Mouse (Mus musculus): ENCODE measurements around the gene 4921524J17Rik. TPM values are rescaled to one million over a fixed set of nuclear protein-coding genes. Genes with fewer than 3 reads are reported as not detected.
A peak's percentile ranks its signal among the peaks of the same experiment; 100 is the strongest.

4921524J17Rik gene
- total RNA-seq, 1 experiment from 2014 or later: 29.9 TPM

- no peak for DNase-seq
Observed at GRCm38 (mm10) chr8:85441564-85441963, 8.9 kb upstream of the 4921524J17Rik start.

DNA sequence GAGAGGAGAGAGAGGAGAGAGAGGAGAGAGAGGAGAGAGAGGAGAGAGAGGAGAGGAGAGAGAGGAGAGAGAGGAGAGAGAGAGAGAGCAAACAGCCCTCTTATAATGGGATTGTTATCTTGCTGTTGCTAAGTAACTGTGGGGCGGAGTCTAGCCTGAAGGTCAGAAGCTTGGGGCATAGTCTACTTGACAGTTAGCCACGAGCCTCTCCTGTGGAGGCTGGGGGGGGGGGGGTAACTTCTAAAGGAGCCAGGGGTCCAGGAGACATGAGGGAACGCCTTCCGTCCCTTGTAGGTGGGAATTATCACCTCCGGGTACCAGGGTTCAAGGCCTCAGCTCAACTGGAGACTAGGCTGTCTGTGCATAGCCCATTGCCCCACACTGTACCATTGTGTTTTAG, 3.1 kb upstream of the 4921524J17Rik start:
- DNase-seq: peak; percentile 21

DNA sequence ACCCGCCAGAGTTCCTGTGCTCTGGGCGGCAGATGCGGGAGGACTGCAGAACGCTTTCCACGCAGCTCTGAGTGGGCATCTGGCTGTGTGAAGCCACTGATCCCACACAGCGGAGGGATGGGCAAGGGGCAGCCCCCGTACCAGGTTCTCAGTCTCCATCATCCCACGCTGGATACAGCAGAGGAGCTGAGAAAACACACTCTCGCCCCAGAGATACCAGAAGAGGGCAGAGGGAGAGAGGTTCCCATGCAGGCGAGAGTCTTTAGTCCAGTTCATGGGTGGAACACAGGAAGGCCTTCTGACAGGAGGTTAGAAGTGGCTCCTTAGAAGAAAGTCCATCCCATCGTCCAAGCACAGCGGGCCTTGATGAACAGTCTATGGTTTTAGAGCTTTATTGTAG, 2.2 kb upstream of the 4921524J17Rik start:
- no peak for DNase-seq

GRCm38 (mm10) chr8:85433017-85433393, 372 bp upstream of the 4921524J17Rik start:
- DNase-seq: no peak

DNA sequence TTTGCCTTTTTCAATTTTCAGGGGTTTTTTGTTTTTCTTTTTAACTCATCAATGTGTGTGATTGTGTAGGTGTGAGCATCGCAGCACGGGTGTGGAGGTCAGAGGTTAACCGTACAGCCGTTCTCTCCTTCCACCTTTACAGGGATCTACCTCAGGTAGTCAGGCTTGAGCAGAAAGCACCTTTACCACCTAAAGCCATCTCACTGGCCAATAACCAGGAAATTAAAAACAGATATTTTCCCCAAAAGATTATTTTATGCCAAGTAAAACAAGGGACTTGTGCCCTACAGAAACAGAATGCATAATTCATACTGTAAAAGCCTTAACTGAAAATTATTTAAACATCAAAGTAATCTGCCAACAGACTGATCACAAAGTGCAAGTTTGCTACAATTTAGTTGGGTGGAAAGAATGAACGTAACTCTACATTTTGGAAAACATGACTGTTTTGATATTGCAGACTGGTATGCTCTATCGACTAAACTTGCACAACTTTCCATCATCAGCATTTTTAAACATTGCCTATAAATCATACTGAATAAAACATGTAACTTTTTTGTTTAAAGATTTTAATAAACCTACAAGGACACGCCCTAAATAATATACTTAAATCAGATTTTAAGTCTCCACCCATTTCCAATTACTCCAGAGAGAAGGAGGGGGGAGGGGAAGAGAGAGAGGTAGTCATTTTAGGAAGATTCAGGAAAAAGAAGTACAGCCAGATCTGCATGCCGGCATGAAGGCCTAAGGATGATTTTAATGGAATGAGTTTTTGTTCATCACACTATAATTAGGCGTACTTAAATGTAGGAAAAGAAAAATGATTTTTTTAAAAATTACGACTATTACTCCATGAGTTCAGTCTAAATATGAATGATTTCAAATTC, 1.1 kb downstream of the 4921524J17Rik start:
- DNase-seq: no peak

GRCm38 (mm10) chr8:85430801-85431200, 1.8 kb downstream of the 4921524J17Rik start:
- DNase-seq: peak; percentile 56

- no peak for DNase-seq
Observed at GRCm38 (mm10) chr8:85429219-85429618, 3.4 kb downstream of the 4921524J17Rik start.

DNA sequence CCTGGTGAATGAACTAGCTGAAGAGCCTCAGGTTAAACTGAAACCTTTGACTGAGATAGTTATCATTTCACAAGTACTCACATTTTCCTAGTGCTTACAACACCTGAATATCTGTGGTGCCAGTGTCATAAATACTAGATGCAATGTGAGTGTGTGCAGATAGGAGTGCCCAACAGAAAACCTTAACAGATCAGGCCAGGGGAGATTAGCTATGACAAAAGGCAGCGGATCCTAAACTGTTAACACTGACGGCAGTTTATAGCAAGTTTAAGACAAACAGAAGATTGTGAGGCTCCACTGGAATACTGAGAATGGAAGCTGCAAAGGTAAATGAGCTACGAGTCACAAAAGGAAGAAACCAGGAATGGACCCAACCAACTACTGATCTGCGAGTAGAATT, 5.6 kb downstream of the 4921524J17Rik start:
- no peak for DNase-seq

DNA sequence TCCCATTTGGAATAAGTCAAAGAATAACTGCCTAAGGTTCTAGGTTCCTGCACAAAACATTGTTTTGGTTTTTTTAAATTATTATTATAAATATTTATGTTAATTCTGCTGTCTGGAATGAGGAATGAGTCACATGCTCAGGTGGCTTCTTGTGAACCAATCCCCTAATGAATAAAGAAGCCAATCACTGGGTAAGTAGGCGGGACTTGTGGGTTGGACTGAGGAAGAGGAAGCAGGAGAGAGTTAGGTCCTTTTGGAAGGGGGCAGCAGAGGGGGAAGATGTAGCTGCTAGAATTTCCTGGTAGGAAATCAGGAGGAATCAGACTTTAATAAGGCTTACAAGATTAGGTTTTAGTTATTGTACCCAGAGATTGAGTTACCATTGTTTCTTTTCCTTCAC, 11.3 kb downstream of the 4921524J17Rik start:
- DNase-seq: no peak

- DNase-seq: no peak
Observed at GRCm38 (mm10) chr8:85408526-85408925, 24.1 kb downstream of the 4921524J17Rik start.

GRCm38 (mm10) chr8:85408053-85408505, 24.6 kb downstream of the 4921524J17Rik start:
- no peak for DNase-seq

DNA sequence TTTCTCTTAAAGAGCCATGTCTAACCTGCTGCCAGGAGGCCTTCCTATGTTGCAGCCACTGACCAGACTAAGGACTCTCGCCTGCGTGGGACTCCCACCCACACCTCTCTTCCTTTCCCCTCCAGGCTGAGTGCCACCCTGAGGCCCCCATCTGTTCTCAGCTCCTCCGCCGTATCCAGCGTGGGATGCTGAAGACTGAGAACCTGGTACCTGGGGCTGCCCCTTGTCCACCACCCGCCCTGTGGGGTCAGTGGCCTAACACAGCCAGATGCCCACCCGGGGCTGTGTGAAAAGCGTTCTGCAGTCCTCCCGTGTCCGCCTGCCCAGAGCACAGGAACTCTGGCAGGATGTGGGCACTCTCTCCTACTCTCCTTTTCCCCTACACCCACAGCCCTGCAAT, 26.7 kb downstream of the 4921524J17Rik start:
- no peak for DNase-seq

- no peak for DNase-seq
Observed at GRCm38 (mm10) chr8:85405418-85405817, 27.2 kb downstream of the 4921524J17Rik start.

GRCm38 (mm10) chr8:85398548-85398947, 34.1 kb downstream of the 4921524J17Rik start:
- no peak for DNase-seq

- peak; percentile 63 for DNase-seq
Observed at GRCm38 (mm10) chr8:85397508-85397907, 35.1 kb downstream of the 4921524J17Rik start.

DNA sequence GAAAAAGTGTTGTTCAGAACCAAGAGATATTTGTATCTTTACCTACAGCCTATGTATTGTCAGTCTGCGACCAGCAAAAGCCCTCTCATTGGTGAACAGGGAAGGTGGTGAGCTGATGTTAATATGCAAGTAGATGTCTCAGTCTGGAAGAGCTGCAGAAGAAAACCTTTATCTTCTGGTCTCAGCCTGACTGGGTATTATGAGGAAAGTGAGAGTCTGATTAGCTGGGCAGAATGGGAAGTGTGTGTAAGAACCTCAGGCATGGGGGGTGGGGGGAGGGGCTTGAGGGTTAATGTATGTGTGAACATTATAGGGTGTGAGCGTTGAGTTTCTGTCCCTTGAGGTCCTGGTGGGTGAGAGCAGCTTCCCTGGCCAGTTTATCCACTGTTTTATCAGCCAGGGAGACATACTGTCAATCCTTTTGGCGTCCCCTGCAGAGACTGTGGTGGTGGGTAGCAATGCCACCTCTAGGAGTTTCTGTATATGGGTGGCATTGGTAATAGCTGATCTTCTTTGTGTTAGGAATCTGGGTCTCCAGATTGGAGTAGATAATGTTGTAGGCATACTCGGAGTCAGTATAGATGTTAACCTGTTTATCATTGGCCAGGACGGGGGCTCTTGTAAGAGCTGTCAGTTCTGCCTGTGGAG, 36.1 kb downstream of the 4921524J17Rik start:
- no peak for DNase-seq

- no peak for DNase-seq
Observed at GRCm38 (mm10) chr8:85395681-85396431, 36.8 kb downstream of the 4921524J17Rik start.

- no peak for DNase-seq
Observed at GRCm38 (mm10) chr8:85395017-85395416, 37.6 kb downstream of the 4921524J17Rik start.

- DNase-seq: no peak
Observed at GRCm38 (mm10) chr8:85393199-85393598, 39.4 kb downstream of the 4921524J17Rik start.

GRCm38 (mm10) chr8:85391438-85391837, 41.2 kb downstream of the 4921524J17Rik start:
- DNase-seq: no peak

DNA sequence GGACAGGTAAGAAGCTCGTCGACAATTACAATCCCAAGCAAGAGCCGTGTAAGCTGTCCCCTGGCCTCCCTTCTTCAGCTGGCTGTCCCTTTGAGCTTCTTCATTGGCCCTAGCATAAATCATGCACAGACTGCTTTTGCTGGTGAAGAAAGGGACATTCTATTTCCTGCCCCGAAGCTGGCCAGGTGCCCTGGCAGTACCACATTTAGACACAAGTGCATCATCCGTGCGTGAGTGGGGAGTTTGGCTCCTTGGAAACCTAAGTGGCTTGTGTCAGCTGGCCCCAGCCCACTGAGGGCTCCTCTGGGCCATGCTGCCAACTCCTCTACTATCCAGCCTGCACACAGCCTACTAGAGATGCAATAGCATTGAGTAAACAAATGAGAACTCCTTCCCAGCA, 46.4 kb downstream of the 4921524J17Rik start, which contains the start of gene Mylk3:
TSS of gene Mylk3 (minus strand) at position 141 of the 400 bp plus-strand sequence.
- DNase-seq: no peak

- no peak for DNase-seq
Observed at GRCm38 (mm10) chr8:85381926-85382325, 50.7 kb downstream of the 4921524J17Rik start.

DNA sequence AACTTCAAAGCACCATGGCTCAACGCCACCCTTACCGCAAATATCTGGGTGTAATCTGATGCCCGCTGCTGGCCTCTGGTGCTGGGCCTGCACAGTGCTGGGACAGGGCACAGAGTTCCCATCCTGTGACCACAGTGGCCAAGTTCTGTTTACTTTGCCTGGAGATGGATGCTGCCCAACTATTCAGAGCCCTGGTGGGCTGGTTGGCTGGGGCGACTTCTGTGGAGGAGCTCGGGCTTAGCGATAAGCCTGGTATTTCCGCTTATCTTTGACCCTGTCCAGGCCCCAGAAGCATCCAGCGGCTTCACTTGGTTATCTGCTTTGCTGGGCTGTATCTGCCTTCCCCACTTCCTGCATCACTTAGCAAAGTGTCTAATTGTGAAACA, 51.8 kb downstream of the 4921524J17Rik start:
- no peak for DNase-seq
